Mouse (Mus musculus): Measurements from ENCODE around the gene Atp2b2.

Atp2b2 gene

GRCm38 (mm10) chr6:113886886-113887285 is 155.5 kb downstream of the Atp2b2 start:
- no peak for DNase-seq

- DNase-seq = no peak
Measured at GRCm38 (mm10) chr6:113884806-113885205, 157.6 kb downstream of the Atp2b2 start.

GRCm38 (mm10) chr6:113883225-113883624 is 159.2 kb downstream of the Atp2b2 start:
- DNase-seq = no peak

DNA sequence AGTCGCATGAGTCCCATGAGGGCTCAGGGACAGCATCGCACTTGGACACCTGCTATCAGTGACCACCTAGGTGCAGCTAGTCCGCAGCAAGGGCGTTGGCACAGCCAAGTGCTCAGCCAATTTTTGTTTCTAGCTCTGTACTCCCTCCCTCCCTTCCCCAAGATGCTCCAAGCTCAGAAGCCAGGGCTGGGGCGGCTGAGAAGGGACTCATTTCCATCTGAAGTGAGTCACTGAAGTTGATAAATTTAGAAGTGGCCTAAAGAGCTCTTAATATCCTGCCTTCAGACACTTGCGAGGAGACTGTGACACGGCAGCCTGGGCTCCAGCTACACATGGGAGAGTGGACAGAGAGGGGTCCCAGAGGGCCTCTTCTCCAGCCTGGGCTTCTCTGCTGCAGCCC is 160.0 kb downstream of the Atp2b2 start:
- DNase-seq = no peak

GRCm38 (mm10) chr6:113881561-113882243 is 160.7 kb downstream of the Atp2b2 start:
- no peak for DNase-seq

DNA sequence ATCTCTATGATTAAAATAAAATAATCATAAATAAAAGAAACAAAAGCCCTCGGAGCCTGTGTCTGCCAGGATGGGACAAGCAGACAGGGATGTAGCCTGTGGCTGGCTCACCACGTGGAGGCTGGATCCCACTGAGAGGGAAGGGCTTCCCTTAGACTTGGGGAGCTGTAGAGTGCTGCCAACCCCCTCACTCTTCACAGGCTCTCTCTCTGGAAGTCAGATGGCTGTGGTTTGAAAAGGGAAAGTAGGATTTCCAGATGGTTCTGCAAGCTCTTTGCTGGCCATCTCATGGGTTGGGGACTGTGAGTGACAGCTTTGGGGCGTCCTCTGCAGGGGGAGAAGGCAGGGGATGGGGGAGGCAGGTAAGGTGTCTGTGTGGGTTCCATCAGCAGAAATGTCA is 163.0 kb downstream of the Atp2b2 start:
- no peak for DNase-seq

- no peak for DNase-seq
Measured at GRCm38 (mm10) chr6:113878510-113879128, 163.8 kb downstream of the Atp2b2 start.

DNA sequence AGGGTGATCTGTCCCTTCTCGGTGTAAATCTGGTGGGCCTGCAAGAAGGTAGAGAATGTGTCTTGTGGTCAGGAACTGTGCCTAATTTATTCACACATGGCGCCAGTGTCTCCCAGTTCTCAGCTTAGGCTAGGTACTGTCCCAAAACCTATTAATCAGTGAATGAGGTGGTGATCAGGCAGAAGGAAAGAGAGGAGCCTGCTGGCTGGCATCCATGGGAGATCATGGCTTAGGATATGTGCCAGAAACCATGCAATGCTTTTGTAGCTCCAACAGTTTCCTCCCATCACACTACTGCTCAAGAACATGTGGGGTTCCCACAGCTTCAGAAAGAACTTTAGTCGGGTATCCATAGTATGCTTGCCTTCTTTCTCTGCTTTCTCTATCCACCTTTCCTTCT is 165.8 kb downstream of the Atp2b2 start:
- no peak for DNase-seq

GRCm38 (mm10) chr6:113875201-113875600 is 167.2 kb downstream of the Atp2b2 start:
- DNase-seq = no peak

GRCm38 (mm10) chr6:113872654-113873053 is 169.8 kb downstream of the Atp2b2 start:
- no peak for DNase-seq

GRCm38 (mm10) chr6:113870775-113871174 is 171.6 kb downstream of the Atp2b2 start:
- DNase-seq = no peak

- no peak for DNase-seq
Measured at GRCm38 (mm10) chr6:113868552-113868951, 173.9 kb downstream of the Atp2b2 start.

DNA sequence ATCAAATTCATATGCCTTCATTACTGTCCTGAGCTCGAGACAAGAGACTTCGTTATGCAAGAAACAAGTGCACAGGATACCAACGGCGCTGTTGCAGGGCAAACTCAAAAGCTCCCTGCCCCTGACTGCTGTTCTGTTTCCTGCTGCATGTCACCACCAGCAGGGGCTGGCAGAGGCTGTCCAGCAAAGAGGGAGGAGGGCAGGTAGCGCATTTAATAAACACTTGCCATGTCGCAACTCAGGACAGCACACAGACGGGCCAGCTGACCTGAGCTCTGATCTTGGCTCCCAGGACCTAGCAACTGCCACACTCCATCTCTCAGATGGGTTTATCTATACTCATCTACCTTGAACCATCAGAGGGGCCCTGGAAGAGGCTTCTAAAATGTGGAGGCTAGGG is 176.7 kb downstream of the Atp2b2 start:
- DNase-seq = no peak

GRCm38 (mm10) chr6:113864812-113865211 is 177.6 kb downstream of the Atp2b2 start:
- DNase-seq = no peak

GRCm38 (mm10) chr6:113862955-113863354 is 179.5 kb downstream of the Atp2b2 start:
- no peak for DNase-seq

DNA sequence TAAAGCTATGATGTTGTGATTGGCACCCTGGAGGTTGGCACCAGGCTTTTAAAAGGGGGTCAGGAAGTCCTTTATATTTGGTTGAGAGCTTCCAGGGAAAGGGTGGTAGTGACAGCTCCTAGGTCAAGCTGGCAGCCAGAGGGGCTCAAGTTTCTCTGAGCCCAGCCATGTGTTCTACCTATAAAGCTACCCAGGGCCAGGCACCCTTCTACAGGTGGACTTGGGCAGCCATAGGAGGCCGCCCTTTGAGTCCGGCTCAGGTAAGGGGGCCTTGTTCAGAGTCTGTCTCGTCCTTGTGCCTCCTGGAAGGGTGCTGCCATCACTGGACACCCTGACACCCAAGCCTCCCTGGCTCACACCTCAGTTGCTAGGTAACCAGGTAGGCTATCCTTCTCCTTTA is 180.5 kb downstream of the Atp2b2 start:
- DNase-seq = no peak

- no peak for DNase-seq
Measured at GRCm38 (mm10) chr6:113861375-113861770, 181.0 kb downstream of the Atp2b2 start.

GRCm38 (mm10) chr6:113860735-113861374 is 181.6 kb downstream of the Atp2b2 start:
- peak; percentile 60 for DNase-seq

DNA sequence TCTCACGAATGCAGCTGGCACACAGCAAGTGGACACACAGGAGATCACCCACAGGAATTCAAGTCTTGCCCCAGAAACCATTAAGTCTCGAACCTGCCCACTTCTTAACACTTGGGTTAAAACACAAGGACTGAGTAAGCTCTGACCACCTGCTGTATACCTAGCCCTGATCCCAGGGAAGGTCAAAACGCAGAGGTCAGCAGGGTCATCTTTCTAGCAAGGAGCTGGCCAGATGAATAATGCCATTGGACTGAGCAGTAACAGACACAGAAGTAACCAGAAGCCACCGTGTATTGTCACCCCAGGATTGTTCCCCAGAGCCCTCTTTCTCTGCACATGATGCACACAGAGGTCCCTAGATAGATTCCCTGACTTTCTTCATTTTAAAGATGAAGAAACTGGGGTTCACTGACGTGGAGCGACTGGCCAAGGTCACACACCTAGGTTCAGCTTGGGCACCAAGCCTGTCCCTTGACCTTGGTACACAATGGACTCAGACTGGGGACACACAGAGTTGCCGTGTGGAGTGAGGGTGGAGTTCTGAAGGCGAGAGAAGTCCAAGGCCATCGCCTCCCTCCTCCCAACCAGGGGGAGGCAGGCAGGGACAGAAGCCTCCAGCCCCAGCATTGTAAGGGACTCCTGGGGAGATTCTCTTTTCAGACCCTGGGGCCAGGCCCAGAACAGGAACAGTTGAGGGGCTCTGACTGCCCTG is 182.2 kb downstream of the Atp2b2 start:
- no peak for DNase-seq

DNA sequence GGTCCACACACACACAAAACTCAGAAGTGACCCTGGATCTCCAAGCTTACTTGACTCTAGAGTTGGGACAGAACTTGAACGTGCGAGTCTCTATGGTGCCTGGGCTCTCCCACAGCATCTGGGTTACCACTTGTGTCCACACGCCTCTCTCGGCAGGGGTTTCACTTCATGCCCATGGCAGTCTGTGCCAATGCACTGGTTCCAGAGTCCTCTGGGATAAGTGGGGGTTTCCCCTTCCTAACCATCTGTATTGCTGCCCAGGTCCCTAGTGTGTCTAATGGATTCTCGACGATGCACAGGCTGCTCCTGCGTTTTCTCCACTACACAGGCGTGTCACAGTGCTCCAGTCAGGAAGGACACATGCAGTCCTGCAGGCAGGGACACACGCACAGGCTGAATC is 184.1 kb downstream of the Atp2b2 start:
- DNase-seq = no peak

DNA sequence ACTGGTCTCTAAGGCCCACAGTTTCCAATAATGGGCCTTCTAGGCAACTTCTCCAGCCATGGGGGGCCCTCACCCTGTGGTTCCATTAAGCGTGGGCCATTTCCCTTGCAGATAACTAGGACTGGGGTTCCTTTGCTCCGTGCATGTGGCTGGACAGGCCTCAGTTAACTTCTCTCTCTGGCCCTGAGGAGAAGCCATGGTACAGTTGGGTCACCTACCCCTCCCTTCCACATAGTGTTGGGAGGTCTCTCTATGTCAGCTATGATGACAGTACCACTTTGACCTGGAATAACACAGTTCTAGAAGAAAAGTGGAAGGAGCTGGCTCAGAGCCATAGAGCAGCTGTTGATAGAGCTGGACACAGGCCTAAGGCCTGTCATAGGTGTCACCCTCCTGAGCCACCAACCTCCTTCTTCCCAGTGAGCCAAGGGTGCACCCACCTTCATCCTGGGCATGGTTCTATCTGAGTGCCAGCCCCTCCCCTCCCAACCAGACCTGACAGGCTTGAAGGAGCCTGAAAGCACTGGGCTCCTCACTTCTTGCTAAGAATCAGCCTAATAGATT is 185.0 kb downstream of the Atp2b2 start:
- no peak for DNase-seq

DNA sequence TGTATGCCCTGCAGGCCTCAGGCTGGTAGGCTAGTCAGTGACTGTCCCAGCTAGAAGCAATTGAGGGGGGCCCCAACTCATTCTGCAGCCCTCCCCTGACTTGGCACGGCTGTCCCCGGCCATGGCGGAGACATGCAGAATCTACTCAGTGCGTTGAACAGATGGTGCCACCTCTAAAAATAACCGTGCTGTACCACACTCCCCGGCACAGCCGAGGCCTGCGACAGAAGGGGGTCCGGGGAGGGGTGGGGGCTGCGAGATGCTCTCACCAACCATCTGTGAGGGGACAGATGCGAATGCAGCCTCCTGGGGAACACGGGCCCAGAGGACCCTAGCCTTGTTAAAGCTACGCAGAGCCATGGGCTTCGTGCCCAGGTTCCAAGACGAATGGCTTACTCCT is 185.6 kb downstream of the Atp2b2 start:
- peak; percentile 79 for DNase-seq

DNA sequence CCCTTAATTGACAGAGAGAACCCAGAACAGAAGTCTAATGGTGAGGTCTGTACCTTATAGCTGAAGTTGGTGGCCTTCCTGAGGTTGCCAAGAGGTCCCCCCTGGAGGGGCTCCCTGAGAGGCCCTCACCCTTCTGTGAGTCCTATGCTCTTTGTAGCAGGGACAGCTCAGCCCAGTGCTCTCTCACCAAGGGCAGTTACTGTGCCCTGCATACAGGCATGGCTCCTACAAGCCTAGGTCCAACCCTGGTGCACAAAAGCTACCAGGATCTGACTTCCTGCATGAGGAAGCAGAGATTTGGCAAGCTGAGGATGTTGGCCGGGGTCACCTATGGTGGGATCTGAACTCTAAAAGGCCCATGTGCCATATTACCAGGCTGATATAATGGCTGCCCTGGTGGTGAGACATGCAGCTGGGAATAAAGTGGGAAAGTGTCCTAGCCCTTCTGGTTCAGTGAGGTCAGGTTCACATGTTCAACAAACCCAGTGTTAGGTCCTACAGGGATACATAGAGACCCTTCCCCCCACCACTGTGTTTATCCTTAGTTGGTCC is 186.2 kb downstream of the Atp2b2 start:
- DNase-seq = no peak

Data from right cerebral cortex, postnatal 14 days (tissue).